Mouse (Mus musculus) embryonic fibroblast, embryonic 13.5 days (primary cell): ENCODE results near the gene Sh3bp5.

ENCODE experiments used
- CTCF ChIP-seq: IDR thresholded peaks from 2 replicates; pipeline ENCODE4 v1.5.1; 2011; ENCODE audit warnings: mild to moderate bottlenecking, control low read depth, low read length, moderate library complexity, borderline replicate concordance; ENCODE audit not compliant: insufficient read depth
- POLR2A ChIP-seq: IDR thresholded peaks from 2 replicates; pipeline ENCODE4 v1.6.1; 2011; ENCODE audit warnings: low read depth, mild to moderate bottlenecking, control low read depth, low read length, moderate library complexity

DNA sequence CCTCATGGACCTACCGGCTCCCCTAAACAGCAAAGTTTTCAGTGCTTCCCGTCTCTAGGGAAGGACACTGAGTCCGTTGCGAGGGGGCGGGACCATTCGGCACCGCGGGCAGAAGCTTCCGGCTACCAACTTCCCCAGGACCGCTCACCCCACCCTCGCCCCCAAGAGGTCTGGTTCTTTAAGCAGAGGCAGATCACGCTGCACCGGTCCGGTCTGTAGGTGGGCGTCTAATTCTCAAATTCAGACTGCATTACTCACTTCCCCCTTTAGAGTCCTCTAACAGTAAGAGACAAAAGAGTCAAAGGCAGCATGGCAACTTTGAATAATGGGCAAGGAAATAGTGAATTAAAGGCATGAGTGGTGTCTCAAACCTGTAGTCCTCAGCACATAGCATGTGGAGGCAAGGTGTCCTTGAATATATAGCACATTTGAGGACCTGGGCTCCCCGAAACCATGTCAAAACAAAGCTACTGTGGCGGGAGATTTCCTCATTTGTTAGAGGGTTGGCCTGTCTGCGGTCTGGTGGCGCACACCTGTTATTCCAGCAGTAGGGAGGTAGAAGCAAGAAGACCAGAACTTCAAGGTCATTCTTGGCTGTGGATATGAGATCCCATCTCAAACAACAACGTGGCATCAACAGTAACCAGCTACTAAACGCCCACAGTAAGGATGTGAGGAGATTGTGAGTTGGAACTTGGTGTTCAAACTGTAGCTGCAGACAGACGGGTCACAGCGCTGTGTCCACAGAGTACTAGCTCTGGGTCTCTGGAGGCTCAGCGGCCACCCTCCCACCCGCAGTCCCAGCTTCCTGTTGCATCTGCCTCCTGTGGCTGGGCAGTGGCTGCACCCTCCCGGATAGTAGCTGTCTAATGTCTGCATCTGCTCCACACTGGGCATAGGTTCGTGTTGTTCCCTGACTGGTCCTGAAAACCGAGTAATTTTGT, 111.8 kb downstream of the Sh3bp5 start, which contains the start of gene Dnah1:
- TF ChIP-seq CTCF (no peak), POLR2A (peak; percentile 51)
